Mouse (Mus musculus) activated CD4-positive, CD25-positive, alpha-beta regulatory T cell (primary cell): Measurements from ENCODE around the gene Ccnl2. TPM values are rescaled to one million over a fixed set of nuclear protein-coding genes. Genes with fewer than 3 reads are reported as not detected.

Experiments used
- polyA plus RNA-seq, 2 experiments: library from polyadenylated mRNA; unstranded; fragments of 100-300 nt; shearing (Covaris generic); gene quantifications; one replicate each; pipeline ENCODE4 v1.2.1; 2017

The Ccnl2 gene
- 100 to 1,000 TPM; 248 to 258 TPM for polyA plus RNA-seq

DNA sequence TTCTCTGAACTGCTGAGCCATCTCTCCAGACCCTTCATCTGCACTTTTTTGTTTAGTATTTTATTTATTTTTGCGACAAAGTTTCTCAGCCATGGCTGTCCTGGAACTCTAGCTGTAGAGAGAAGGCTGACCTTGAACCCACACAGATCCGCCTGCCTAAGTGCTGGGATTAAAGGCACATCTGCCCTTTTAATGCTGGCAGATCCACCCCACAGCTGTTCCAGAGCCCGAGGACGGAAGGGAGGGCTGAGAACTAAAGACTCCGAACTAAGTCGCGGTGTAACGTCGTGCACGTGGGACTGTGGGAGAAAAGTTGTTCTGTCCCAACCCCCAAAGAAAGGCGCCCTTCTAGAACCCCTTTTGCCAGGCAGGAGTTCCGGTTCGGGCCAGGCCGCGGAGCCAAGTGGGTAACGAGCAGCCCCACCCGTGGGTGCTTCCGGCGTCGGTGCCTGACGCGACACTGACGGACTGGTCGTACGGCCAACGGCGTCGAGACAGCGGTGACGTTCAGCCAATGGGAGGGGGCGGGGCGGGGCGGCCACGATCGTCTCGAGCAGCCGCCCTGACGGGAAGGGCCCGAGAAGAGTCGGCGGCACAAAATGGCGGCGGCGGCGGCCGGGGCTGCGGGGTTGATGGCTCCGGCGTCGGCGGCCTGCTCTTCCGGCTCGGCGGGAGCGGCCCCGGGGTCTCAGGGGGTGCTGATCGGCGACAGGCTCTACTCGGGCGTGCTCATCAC, at the start of gene Ccnl2:
Gene Ccnl2 (plus strand): TSS at position 561 of the 736 bp plus-strand sequence.

DNA sequence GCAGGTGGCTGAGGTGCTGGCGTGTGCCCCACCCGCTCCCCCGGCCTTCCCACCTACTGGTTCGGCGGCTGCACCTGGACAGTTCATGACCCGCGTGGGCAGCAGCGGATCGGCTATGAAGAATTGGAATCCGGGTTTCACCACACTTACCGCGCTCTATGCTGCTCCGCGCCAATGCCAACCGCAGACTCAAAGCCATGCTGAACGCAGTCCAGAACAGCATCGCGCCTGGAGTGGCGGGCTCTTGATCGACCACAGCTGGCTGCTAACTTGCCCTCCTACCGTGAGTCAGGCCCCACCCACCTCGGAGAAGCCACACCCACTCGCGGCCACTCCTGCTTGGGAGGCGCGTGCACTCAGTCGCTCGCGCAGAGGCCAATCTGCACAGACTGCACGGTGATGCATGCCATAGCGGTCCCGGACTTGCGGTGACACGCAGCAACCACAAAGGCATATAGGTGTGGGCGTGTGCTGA, 38.0 kb upstream of the Ccnl2 start, which contains the start of gene Vwa1:
Gene Vwa1 (minus strand): TSS at position 419 of the 475 bp plus-strand sequence.

DNA sequence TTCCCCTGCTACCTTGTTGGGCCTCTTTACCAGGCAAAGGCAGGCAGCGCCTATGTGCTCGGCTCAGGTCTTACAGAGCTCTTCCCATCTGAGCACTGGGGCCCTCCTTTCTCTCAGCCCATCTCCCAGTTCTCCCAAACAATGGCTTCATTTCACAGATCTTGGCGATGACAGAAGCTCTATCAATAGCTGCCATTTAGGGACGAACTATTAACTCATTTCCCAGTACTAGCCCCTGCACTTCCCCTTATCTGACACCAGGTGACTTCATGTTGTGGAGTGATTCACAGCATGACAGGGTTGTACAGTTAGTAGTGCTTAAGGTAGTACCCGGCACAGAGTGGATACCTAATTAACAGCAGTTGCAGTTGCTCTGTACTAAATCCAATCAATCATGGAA, 26.5 kb upstream of the Ccnl2 start, which contains the start of gene Tmem88b:
Gene Tmem88b (minus strand): TSS at position 56 of the 400 bp plus-strand sequence.

DNA sequence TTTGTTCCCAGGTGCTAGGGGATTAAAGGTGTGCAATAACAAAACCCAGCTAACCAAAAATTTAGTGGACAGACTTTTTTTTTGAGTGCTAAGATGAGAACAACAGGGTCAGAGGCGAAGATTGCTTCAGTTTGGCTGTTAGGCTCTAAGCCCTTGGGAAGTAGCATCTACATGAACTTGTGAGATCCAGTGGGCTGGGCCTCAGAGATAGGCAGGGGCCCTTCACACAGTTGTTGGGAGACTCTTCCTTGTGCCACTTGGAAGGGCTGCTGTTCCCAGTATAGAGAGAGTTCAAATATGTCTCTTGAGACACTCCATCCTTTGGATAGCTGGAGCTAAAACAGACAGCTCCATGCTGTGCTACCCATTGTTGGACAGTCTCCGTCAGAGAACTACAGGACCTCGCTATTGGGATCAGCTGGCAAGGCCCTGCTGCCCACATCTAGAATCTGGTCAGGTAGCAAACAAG, 22.2 kb upstream of the Ccnl2 start, which contains the start of gene Ankrd65:
Gene Ankrd65 (plus strand): TSS at position 419 of the 469 bp plus-strand sequence.

DNA sequence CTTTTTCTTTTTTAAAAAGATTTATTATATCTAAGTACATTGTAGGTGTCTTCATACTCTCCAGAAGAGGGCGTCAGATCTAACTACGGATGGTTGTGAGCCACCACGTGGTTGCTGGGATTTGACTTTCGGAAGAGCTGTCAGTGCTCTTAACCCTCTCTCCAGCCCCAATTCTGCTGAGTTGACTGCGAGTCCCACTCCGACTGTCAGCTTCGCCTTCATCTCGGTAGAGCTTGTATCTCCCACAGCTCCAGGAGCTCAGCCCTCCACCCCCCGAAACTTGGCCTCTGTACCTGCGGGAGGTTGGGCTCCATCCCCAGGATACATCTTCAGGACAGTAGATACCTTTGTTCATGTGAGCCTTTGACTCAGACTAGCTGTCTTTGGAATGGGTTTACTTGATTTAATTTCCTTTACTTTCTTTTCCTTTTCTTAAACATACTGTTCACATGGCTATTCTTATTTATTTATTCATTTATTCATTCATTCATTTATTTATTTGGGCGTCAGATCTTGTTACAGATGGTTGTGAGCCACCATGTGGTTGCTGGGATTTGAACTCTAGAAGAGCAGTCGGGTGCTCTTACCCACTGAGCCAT, 9.4 kb upstream of the Ccnl2 start, which contains the start of gene Mrpl20:
Gene Mrpl20 (plus strand): TSS at position 138 of the 599 bp plus-strand sequence.

DNA sequence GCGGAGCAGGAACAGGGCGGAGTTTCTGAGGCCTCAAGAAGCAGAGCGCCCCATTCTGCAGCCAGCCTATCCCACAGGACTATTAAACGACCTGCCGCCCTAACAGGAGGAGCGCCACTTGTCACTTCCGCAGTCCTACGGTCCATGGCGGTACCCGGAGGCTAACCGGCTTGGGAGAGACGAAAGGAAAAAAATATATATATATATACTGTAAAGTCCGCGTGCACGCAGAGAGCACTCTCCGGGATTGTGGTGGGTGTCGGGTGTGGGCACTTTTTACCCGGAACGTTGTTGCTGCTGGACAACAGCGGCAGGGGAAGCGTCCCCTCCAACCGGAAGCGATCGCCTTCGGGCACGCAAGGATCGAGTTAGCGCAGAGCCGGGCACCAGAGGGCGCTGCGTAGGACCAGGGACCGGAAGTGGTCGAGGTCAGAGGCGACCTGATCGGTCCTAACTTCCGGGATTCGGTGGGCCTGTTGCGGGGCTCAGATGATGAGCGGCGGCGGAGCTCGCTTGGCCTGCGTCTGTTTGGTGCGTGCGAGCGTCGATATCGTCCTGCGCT, 19.0 kb downstream of the Ccnl2 start, which contains the start of gene Aurkaip1:
Gene Aurkaip1 (plus strand): TSS at position 68 of the 562 bp plus-strand sequence.

DNA sequence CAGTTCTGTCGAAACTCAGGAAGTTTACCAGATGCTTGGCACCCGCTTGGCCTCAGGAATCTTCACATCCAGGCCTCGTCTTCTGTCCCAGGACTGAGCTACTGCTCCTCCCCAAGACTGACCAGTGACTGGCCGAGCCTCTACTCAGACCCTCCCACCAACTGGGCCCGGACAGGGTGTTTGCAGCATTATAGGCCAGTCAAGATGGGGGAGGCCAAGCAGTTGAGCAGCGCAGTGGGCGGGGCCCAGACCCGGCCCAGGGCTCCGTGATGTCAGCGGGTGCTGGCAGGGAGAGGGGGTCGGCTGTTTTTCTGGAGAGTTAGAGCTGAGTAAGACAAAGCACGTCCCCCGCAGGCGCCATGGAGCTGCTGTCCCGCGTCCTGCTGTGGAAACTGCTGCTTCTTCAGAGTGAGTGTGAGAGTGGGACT, 27.2 kb downstream of the Ccnl2 start, which contains the start of gene Mxra8:
Gene Mxra8 (plus strand): TSS at position 198 of the 428 bp plus-strand sequence.

DNA sequence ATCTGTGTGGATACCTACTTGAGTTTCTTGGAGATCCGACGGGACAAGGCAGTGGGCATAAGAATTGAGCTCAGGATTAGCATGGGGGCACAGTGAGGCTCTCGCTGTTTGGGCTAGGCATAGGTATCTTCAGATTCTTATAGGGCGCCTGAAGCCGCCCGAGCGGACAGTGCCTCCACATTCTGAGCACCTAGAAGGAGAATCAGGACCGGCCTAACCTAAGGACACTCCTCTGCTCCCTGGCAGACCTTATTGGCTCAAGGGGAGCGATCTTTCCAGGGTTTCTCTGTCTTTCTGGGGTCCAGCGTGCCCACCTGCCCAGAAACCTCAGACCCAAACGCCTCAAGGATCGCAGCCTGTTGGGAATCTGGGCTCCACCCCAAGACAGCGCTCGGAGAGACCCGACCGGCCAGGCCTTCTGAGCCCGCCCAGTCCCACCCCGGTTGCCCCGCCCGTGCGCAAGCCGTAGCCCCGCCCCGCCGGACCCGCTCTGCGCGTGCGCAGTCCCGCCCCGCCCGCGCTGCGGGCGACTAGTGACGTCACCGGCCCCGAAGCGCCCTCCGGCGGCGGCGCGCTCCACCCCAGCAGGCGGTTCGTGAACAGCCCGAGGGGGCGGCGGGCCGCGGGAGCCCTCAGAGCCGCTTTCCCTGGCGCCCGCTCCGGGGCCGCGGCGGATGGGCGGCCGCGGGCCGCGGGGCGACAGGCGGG, 34.7 kb downstream of the Ccnl2 start, which contains the start of gene Dvl1:
Gene Dvl1 (plus strand): TSS at position 532 of the 708 bp plus-strand sequence.

DNA sequence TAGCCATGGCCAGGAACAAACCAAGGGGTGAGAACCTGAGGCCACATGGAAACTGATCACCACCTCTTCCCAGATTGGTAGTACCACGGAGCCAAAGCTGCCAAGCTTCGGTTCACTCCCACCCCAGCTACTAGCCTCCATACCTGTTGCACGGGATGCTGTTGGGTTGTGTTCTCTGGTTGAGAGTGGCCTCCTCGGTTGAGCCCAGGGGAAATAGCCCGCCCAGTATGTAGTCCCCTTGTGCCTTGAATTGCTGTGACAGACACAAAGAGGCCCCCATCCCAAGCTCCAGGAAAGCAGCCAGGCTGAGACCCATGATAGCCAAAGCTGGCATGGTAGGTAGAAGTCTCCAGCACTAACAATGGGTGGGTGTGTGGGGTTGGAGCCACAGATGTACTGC, 50.7 kb downstream of the Ccnl2 start, which contains the start of gene Tas1r3:
Gene Tas1r3 (minus strand): TSS at position 362 of the 400 bp plus-strand sequence.

DNA sequence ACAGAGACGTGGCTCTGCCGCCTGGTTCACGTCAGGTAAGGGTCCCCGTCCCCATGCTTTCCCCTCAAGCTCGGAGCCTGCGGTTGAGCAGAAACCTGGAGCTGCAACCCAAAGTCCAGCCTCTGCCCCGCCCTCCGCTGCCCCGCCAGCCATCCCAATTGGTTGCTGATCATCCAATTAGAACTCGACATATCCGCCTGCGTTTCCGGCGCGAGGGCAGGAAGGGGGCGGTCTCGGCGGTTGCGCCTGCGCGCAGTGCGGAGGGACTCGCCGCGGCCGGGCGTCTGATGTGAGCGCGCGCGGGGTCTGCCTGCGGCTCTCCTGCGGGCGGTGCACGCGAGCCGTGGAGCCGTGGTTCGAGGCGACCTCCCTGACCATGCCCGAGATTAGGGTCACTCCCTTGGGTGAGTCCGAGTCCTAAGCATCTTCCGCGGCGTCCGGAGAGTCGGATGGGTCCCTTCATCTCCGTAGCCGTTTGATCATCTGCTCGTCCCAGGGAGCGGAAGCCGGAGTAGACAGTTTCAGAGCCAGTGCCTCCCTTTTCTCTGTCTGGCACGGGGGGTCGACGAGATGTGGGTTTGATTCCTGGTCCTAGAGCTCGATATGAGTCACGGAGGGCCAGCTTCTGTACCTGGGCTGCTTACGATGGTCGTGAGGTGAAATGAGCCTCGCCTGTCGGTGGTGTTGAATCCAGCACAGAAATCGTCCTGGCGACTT, 57.2 kb downstream of the Ccnl2 start, which contains the start of the genes Cptp and Ints11:
Gene Cptp (minus strand): TSS at position 124 of the 717 bp plus-strand sequence.
Gene Ints11 (plus strand): TSS at position 230 of the 717 bp plus-strand sequence.

Other genes with a start within 250 kb of the Ccnl2 start
- gene Slc35e2, start 211.1 kb upstream of the Ccnl2 start, polyA plus RNA-seq, result 10 to 100 TPM in 1 of 2 experiments, 1 to 10 TPM in 1; 8.8 to 10.8 TPM
- gene Cdk11b, start 187.6 kb upstream of the Ccnl2 start, polyA plus RNA-seq, result 100 to 1,000 TPM; 107 to 146 TPM
- gene Gm10563, start 167.1 kb upstream of the Ccnl2 start, polyA plus RNA-seq, result not detected
- gene Mmp23, start 159.1 kb upstream of the Ccnl2 start, polyA plus RNA-seq, result 1 to 10 TPM in 1 of 2 experiments, under 1 TPM in 1; 0.26 to 1.1 TPM
- gene Mib2, start 143.3 kb upstream of the Ccnl2 start, polyA plus RNA-seq, result 10 to 100 TPM; 21.5 to 27.7 TPM
- 10 to 100 TPM in 1 of 2 experiments, 1 to 10 TPM in 1; 7.2 to 41.1 TPM for gene Fndc10, start 118.1 kb upstream of the Ccnl2 start, polyA plus RNA-seq
- gene Ssu72, start 107.7 kb upstream of the Ccnl2 start, polyA plus RNA-seq, result 100 to 1,000 TPM; 177 to 184 TPM
- gene Tmem240, start 77.7 kb upstream of the Ccnl2 start, polyA plus RNA-seq, result 1 to 10 TPM; 1.2 to 1.5 TPM
- gene Atad3a, start 51.4 kb upstream of the Ccnl2 start, polyA plus RNA-seq, result 10 to 100 TPM; 45.1 to 52.5 TPM
- gene Vwa1, start 37.8 kb upstream of the Ccnl2 start, polyA plus RNA-seq, result under 1 TPM in 1 of 2 experiments, not detected in 1; 0.25 TPM
- under 1 TPM in 1 of 2 experiments, not detected in 1; 0.05 TPM for gene Tmem88b, start 26.6 kb upstream of the Ccnl2 start, polyA plus RNA-seq
- gene Ankrd65, start 22.1 kb upstream of the Ccnl2 start, polyA plus RNA-seq, result under 1 TPM in 1 of 2 experiments, not detected in 1; 0.66 TPM
- gene Mrpl20, start 9.6 kb upstream of the Ccnl2 start, polyA plus RNA-seq, result 100 to 1,000 TPM; 139 to 192 TPM
- 100 to 1,000 TPM; 185 to 200 TPM for gene Aurkaip1, start 18.8 kb downstream of the Ccnl2 start, polyA plus RNA-seq
- gene Mxra8, start 27.2 kb downstream of the Ccnl2 start, polyA plus RNA-seq, result 1 to 10 TPM; 1.3 to 2.7 TPM
- gene Dvl1, start 34.9 kb downstream of the Ccnl2 start, polyA plus RNA-seq, result 10 to 100 TPM; 38.5 to 41.0 TPM
- gene Tas1r3, start 50.9 kb downstream of the Ccnl2 start, polyA plus RNA-seq, result under 1 TPM; 0.37 to 0.61 TPM
- gene Cptp, start 57.0 kb downstream of the Ccnl2 start, polyA plus RNA-seq, result 10 to 100 TPM; 13.6 to 15.3 TPM
- 100 to 1,000 TPM in 1 of 2 experiments, 10 to 100 TPM in 1; 98.2 to 112 TPM for gene Ints11, start 57.1 kb downstream of the Ccnl2 start, polyA plus RNA-seq
- 10 to 100 TPM; 22.5 to 39.9 TPM for gene Pusl1, start 79.3 kb downstream of the Ccnl2 start, polyA plus RNA-seq
- 10 to 100 TPM; 16.0 to 29.5 TPM for gene Acap3, start 79.3 kb downstream of the Ccnl2 start, polyA plus RNA-seq
- 100 to 1,000 TPM; 140 to 160 TPM for gene Ube2j2, start 131.3 kb downstream of the Ccnl2 start, polyA plus RNA-seq
- 10 to 100 TPM; 15.8 to 29.0 TPM for gene C1qtnf12, start 149.8 kb downstream of the Ccnl2 start, polyA plus RNA-seq
- gene B3galt6, start 180.2 kb downstream of the Ccnl2 start, polyA plus RNA-seq, result 1 to 10 TPM; 7.4 to 9.5 TPM
- 100 to 1,000 TPM; 563 to 617 TPM for gene Sdf4, start 180.4 kb downstream of the Ccnl2 start, polyA plus RNA-seq
- gene Tnfrsf4, start 201.4 kb downstream of the Ccnl2 start, polyA plus RNA-seq, result 1,000 to 10,000 TPM in 1 of 2 experiments, 100 to 1,000 TPM in 1; 923 to 1,159 TPM
- 1,000 to 10,000 TPM in 1 of 2 experiments, 100 to 1,000 TPM in 1; 560 to 1,034 TPM for gene Tnfrsf18, start 213.7 kb downstream of the Ccnl2 start, polyA plus RNA-seq
- gene Ttll10, start 246.9 kb downstream of the Ccnl2 start, polyA plus RNA-seq, result under 1 TPM; 0.22 to 0.50 TPM